Mouse (Mus musculus) lung, embryonic 15.5 days (tissue): Measurements from ENCODE around the gene 2310011J03Rik. TPM values are rescaled to one million over a fixed set of nuclear protein-coding genes. Genes with fewer than 3 reads are reported as not detected.

Source experiments
- ATAC-seq: fragments of 200-750 bp; cut with Nextera tagmentation; 2 replicates; pipeline ENCODE4 v1.8.0; 2017; ENCODE audit warnings: moderate number of reproducible peaks, borderline replicate concordance; ENCODE audit not compliant: low FRiP score, low TSS enrichment; ENCODE audit errors: extremely low read depth
- H3K27ac ChIP-seq: fragments of 300-500 bp; sonication (generic); 2 replicates; pipeline ENCODE4 v1.5.1; 2015; ENCODE audit warnings: moderate library complexity, mild to moderate bottlenecking, inconsistent platforms
- H3K27me3 ChIP-seq: fragments of 300-500 bp; sonication (generic); 2 replicates; pipeline ENCODE4 v1.6.1; 2015; ENCODE audit warnings: inconsistent platforms
- H3K36me3 ChIP-seq: fragments of 300-500 bp; sonication (generic); 2 replicates; pipeline ENCODE4 v1.6.1; 2015; ENCODE audit warnings: inconsistent platforms
- H3K4me1 ChIP-seq: fragments of 300-500 bp; sonication (generic); 2 replicates; pipeline ENCODE4 v1.6.1; 2015; ENCODE audit warnings: inconsistent platforms
- H3K4me2 ChIP-seq: fragments of 300-500 bp; sonication (generic); 2 replicates; pipeline ENCODE4 v1.6.1; 2015; ENCODE audit warnings: inconsistent platforms, mild to moderate bottlenecking, moderate library complexity
- H3K4me3 ChIP-seq: fragments of 300-500 bp; sonication (generic); 2 replicates; pipeline ENCODE4 v1.5.1; 2015; ENCODE audit warnings: mild to moderate bottlenecking, inconsistent platforms
- H3K9ac ChIP-seq: fragments of 300-500 bp; sonication (generic); 2 replicates; pipeline ENCODE4 v1.6.1; 2015; ENCODE audit warnings: inconsistent platforms
- H3K9me3 ChIP-seq: fragments of 300-500 bp; sonication (generic); 2 replicates; pipeline ENCODE4 v1.6.1; 2016; ENCODE audit warnings: inconsistent platforms
- WGBS: fragments of 180-500 bp; shearing (Covaris S2); methylation state at CpG from one replicate; pipeline ENCODE4 v1.1.7; 2015; 5-methylcytosine and 5-hydroxymethylcytosine counted together
- polyA plus RNA-seq: library from polyadenylated mRNA; unstranded; fragments of >200 nt; fragmentation: Nextera tagmentation; extraction: Ambion mirVana; gene quantifications from 2 replicates; pipeline ENCODE4 v1.2.1, GENCODE M21; 2015

Gene 2310011J03Rik
- polyA plus RNA-seq, 1 experiment from 2014 or later: 51.9 TPM

- Histone ChIP-seq H3K9me3 (no peaks in the 10 kb centered on the region), H3K9ac (no peak overlapping the region), H3K4me1 (peaks cover 29% of the 10 kb centered on the region), H3K27ac (no peak overlapping the region), H3K27me3 (peaks cover 83% of the 10 kb centered on the region), H3K4me2 (no peak overlapping the region), H3K4me3 (no peak overlapping the region), H3K36me3 (no peaks in the 10 kb centered on the region)
- 67% methylated on average over 16 of the region's 16 CpGs for WGBS
- no peak for ATAC-seq
These were observed 8.8 kb downstream of the 2310011J03Rik start for GRCm38 (mm10) chr10:80311560-80311959.

GRCm38 (mm10) chr10:80304862-80305261, 15.5 kb downstream of the 2310011J03Rik start:
- no peak for ATAC-seq
- Histone ChIP-seq H3K36me3 (no peaks in the 10 kb centered on the region), H3K9me3 (no peaks in the 10 kb centered on the region), H3K27ac (no peak overlapping the region), H3K27me3 (peaks cover 77% of the 10 kb centered on the region), H3K4me3 (peak overlapping the region; percentile 16; the same call in 1 of the 2 replicates), H3K4me1 (peaks cover 20% of the 10 kb centered on the region), H3K4me2 (peak overlapping the region; percentile 35), H3K9ac (no peak overlapping the region)
- WGBS: 12% methylated on average over 25 of the region's 25 CpGs

GRCm38 (mm10) chr10:80304458-80304857, 15.9 kb downstream of the 2310011J03Rik start:
- H3K9me3 ChIP-seq: no peaks in the 10 kb centered on the region
- no peak for ATAC-seq

GRCm38 (mm10) chr10:80302471-80302881, 17.9 kb downstream of the 2310011J03Rik start:
- ATAC-seq: peak; percentile 78
- 6% methylated on average over 9 of the region's 9 CpGs for WGBS
- Histone ChIP-seq H3K36me3 (no peaks in the 10 kb centered on the region), H3K9ac (no peak overlapping the region; the same call in 1 of the 2 replicates), H3K4me1 (peaks cover 20% of the 10 kb centered on the region), H3K9me3 (no peaks in the 10 kb centered on the region), H3K4me2 (peak overlapping the region; percentile 32), H3K4me3 (0 out of 2 replicates have a peak overlapping the region, but pooled peaks have one; percentile 1), H3K27ac (peak overlapping the region; percentile 44), H3K27me3 (peaks cover 90% of the 10 kb centered on the region)

More at GRCm38 (mm10) chr10:80304458-80304857, 15.9 kb downstream of the 2310011J03Rik start:
- Histone ChIP-seq H3K9ac (no peak overlapping the region), H3K4me2 (peak overlapping the region; percentile 35), H3K27me3 (peaks cover 80% of the 10 kb centered on the region), H3K4me3 (peak overlapping the region; percentile 16; the same call in 1 of the 2 replicates), H3K27ac (no peak overlapping the region), H3K4me1 (peaks cover 20% of the 10 kb centered on the region), H3K36me3 (no peaks in the 10 kb centered on the region)
- 11% methylated on average over 12 of the region's 12 CpGs for WGBS

GRCm38 (mm10) chr10:80302082-80302355, 18.3 kb downstream of the 2310011J03Rik start:
- peaks cover 90% of the 10 kb centered on the region for H3K27me3 ChIP-seq
- H3K27ac ChIP-seq: peak overlapping the region; percentile 39
- 0 out of 2 replicates have a peak overlapping the region, but pooled peaks have one; percentile 1 for H3K4me3 ChIP-seq

GRCm38 (mm10) chr10:80301256-80302081, 18.9 kb downstream of the 2310011J03Rik start:
- H3K27ac ChIP-seq: peak overlapping the region; percentile 39; the same call in 1 of the 2 replicates
- H3K36me3 ChIP-seq: no peaks in the 10 kb centered on the region
- no peak overlapping the region for H3K4me3 ChIP-seq
- H3K4me2 ChIP-seq: peak overlapping the region; percentile 32; the same call in 1 of the 2 replicates
- peaks cover 92% of the 10 kb centered on the region for H3K27me3 ChIP-seq
- H3K9me3 ChIP-seq: no peaks in the 10 kb centered on the region
- 70% methylated on average over 9 of the region's 10 CpGs for WGBS
- no peak for ATAC-seq
- peaks cover 20% of the 10 kb centered on the region for H3K4me1 ChIP-seq
- no peak overlapping the region for H3K9ac ChIP-seq

More at GRCm38 (mm10) chr10:80302082-80302355, 18.3 kb downstream of the 2310011J03Rik start:
- H3K9ac ChIP-seq: no peak overlapping the region
- H3K36me3 ChIP-seq: no peaks in the 10 kb centered on the region
- 38% methylated on average over 5 of the region's 5 CpGs for WGBS
- H3K9me3 ChIP-seq: no peaks in the 10 kb centered on the region
- peak overlapping the region; percentile 32 for H3K4me2 ChIP-seq
- no peak for ATAC-seq
- H3K4me1 ChIP-seq: peaks cover 20% of the 10 kb centered on the region

- Histone ChIP-seq H3K4me3 (no peak overlapping the region), H3K36me3 (no peaks in the 10 kb centered on the region), H3K27me3 (peaks cover 86% of the 10 kb centered on the region), H3K9ac (no peak overlapping the region), H3K4me1 (peaks cover 24% of the 10 kb centered on the region), H3K9me3 (no peaks in the 10 kb centered on the region), H3K4me2 (no peak overlapping the region), H3K27ac (no peak overlapping the region)
- ATAC-seq: no peak
- WGBS: 37% methylated on average over 11 of the region's 11 CpGs
These were observed 19.6 kb downstream of the 2310011J03Rik start for GRCm38 (mm10) chr10:80300672-80301181.

GRCm38 (mm10) chr10:80299824-80300223, 20.5 kb downstream of the 2310011J03Rik start:
- 49% methylated on average over 10 of the region's 10 CpGs for WGBS
- no peak for ATAC-seq
- Histone ChIP-seq H3K27me3 (peaks cover 77% of the 10 kb centered on the region), H3K4me3 (no peak overlapping the region), H3K9ac (no peak overlapping the region), H3K4me2 (no peak overlapping the region), H3K36me3 (peaks cover under 1% of the 10 kb centered on the region), H3K4me1 (peaks cover 29% of the 10 kb centered on the region), H3K9me3 (no peaks in the 10 kb centered on the region), H3K27ac (no peak overlapping the region)

GRCm38 (mm10) chr10:80299301-80299700, 21.0 kb downstream of the 2310011J03Rik start:
- no peaks in the 10 kb centered on the region for H3K9me3 ChIP-seq
- H3K4me2 ChIP-seq: no peak overlapping the region
- 13% methylated on average over 15 of the region's 15 CpGs for WGBS
- H3K4me1 ChIP-seq: peaks cover 31% of the 10 kb centered on the region
- no peak overlapping the region for H3K9ac ChIP-seq
- no peak overlapping the region for H3K27ac ChIP-seq
- ATAC-seq: no peak
- H3K36me3 ChIP-seq: peaks cover 5% of the 10 kb centered on the region
- H3K27me3 ChIP-seq: peaks cover 72% of the 10 kb centered on the region
- no peak overlapping the region for H3K4me3 ChIP-seq

GRCm38 (mm10) chr10:80298571-80299281, 21.6 kb downstream of the 2310011J03Rik start:
- no peak for ATAC-seq
- H3K27me3 ChIP-seq: peaks cover 66% of the 10 kb centered on the region
- no peak overlapping the region for H3K9ac ChIP-seq
- peaks cover 11% of the 10 kb centered on the region for H3K36me3 ChIP-seq
- no peak overlapping the region for H3K4me3 ChIP-seq
- 5% methylated on average over 26 of the region's 26 CpGs for WGBS
- peaks cover 37% of the 10 kb centered on the region for H3K4me1 ChIP-seq
- H3K4me2 ChIP-seq: no peak overlapping the region
- no peaks in the 10 kb centered on the region for H3K9me3 ChIP-seq
- no peak overlapping the region for H3K27ac ChIP-seq

GRCm38 (mm10) chr10:80297526-80298133, 22.7 kb downstream of the 2310011J03Rik start:
- H3K4me3 ChIP-seq: no peak overlapping the region
- H3K27me3 ChIP-seq: peaks cover 63% of the 10 kb centered on the region
- no peak for ATAC-seq
- no peak overlapping the region for H3K9ac ChIP-seq
- WGBS: 58% methylated on average over 8 of the region's 8 CpGs
- no peaks in the 10 kb centered on the region for H3K9me3 ChIP-seq
- H3K4me2 ChIP-seq: no peak overlapping the region
- peaks cover 14% of the 10 kb centered on the region for H3K36me3 ChIP-seq
- no peak overlapping the region for H3K27ac ChIP-seq
- H3K4me1 ChIP-seq: peaks cover 38% of the 10 kb centered on the region
